Mouse (Mus musculus): ENCODE results near the gene Ccr6. TPM values are rescaled to one million over a fixed set of nuclear protein-coding genes. Genes with fewer than 3 reads are reported as not detected.
"Not testable (repeated sequence)": the region's sequence is repeated elsewhere in the genome, so short reads cannot be mapped to it uniquely, and the experiment has no call there.

Ccr6 gene
- 1.2 and 3.6 TPM in 2 replicates for polyA plus RNA-seq (2012; rRNA removed)

DNA sequence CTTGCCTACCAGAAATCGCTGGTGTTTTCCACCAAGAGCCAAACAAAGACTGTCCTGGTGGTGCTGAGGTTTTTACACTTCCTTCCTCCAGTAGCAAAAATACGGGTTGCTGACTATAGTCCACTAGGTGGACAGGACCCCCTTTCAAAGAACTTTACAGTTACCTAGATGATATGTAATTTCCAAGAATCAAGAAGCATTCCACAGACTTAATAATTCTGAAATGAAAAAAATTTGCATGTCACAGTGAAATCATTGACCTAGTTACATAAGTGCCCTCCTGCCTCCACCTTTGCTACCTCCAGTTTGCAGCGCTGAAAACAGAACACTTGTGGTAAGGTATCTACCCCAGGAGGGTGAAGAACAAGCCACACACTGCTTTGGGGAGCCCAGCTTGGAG is at the start of gene Ccr6:
TSS of gene Ccr6 (plus strand) at position 301 of the 400 bp plus-strand sequence.
- Histone ChIP-seq H3K4me1 (ENCODE audit: control insufficient read depth, insufficient read depth, insufficient read length, low read length) (no peaks in the 10 kb centered on the region), H3K4me3 (ENCODE audit: low read depth, low read length) (no peak within 1 kb of the TSS), H3K36me3 (ENCODE audit: control insufficient read depth, insufficient read depth, low read length) (no peaks in the 10 kb centered on the region), H3K27ac (ENCODE audit: insufficient read depth, low read depth, low read length) (no peak within 1 kb of the TSS), H3K27me3 (ENCODE audit: control insufficient read depth, insufficient read depth, low read length) (no peaks in the 10 kb centered on the region)
- TF ChIP-seq POLR2A (IDR thresholded peaks at IDR 0.05; ENCODE audit: low read depth, low read length) (no peak), CTCF (IDR thresholded peaks at IDR 0.05; ENCODE audit: extremely low read depth, insufficient read length, insufficient replicate concordance, low read depth, low read length) (no peak)
- 62% methylated on average over 3 of the region's 3 CpGs for WGBS

DNA sequence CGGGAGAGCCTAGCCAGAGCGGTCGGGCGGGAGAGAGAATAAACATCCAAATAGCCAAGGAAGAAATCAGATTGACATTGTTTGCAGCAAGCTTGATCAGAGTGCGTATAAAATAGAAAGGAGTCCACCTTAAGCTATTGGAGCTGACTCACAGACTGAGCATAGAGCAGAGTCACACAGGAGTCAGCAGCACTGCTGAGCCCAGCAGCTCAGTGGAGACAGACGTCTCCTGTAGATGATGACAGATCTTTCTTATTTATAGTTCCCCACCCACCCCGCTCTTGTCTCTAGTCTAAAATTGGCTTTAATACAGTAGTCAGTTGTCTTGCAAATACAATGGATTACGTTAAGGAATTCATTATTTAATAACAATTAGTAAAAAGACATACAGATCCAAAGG is 42.2 kb upstream of the Ccr6 start:
- Histone ChIP-seq H3K27ac (ENCODE audit: insufficient read depth, low read depth, low read length) (no peak overlapping the region), H3K36me3 (ENCODE audit: control insufficient read depth, insufficient read depth, low read length) (peaks cover 46% of the 10 kb centered on the region), H3K4me1 (ENCODE audit: control insufficient read depth, insufficient read depth, insufficient read length, low read length) (no peaks in the 10 kb centered on the region), H3K4me3 (ENCODE audit: low read depth, low read length) (no peak overlapping the region), H3K27me3 (ENCODE audit: control insufficient read depth, insufficient read depth, low read length) (no peaks in the 10 kb centered on the region)
- TF ChIP-seq CTCF (IDR thresholded peaks at IDR 0.05; ENCODE audit: extremely low read depth, insufficient read length, insufficient replicate concordance, low read depth, low read length) (no peak), POLR2A (IDR thresholded peaks at IDR 0.05; ENCODE audit: low read depth, low read length) (no peak)
- 90% methylated on average over 8 of the region's 8 CpGs for WGBS

DNA sequence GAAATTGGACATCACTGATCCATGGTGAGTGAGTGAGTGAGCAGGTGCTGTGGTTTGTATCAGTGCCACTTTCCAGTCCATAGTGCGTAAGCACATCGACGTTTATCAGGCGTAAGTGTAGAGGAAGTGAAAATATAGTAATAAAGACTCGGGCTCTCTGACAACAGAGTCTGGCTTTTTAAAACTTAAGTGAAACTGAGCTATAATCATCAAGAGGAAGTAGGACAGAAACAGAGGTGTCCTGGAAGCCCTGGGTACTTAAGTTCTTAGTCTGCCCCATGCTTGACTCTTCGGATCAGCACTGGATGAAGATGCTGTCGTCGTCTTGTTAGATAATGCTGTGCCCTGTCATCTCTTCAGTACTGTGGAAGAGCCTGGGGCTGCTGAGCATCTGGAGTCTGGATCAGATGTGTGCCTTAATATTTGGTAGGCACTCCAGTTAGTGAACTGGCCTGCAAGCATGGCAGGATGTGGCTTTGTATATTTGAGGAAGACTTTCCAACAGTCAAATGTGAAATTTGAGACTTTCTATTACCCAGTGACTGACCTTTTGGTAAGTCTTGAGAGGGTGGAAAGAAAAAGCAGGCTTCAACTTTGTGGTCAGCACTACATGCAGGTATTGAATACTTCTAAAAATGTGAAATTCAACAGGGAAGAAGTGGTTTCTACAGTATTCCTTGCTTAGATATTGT is 40.0 kb upstream of the Ccr6 start:
- Histone ChIP-seq H3K4me3 (ENCODE audit: low read depth, low read length) (no peak overlapping the region), H3K27me3 (ENCODE audit: control insufficient read depth, insufficient read depth, low read length) (no peaks in the 10 kb centered on the region), H3K27ac (ENCODE audit: insufficient read depth, low read depth, low read length) (peak overlapping the region; percentile 69), H3K36me3 (ENCODE audit: control insufficient read depth, insufficient read depth, low read length) (peaks cover 28% of the 10 kb centered on the region), H3K4me1 (ENCODE audit: control insufficient read depth, insufficient read depth, insufficient read length, low read length) (no peaks in the 10 kb centered on the region)
- WGBS, result 73% methylated on average over 8 of the region's 8 CpGs
- TF ChIP-seq POLR2A (IDR thresholded peaks at IDR 0.05; ENCODE audit: low read depth, low read length), result no peak
- no peak for TF ChIP-seq CTCF (IDR thresholded peaks at IDR 0.05; ENCODE audit: extremely low read depth, insufficient read length, insufficient replicate concordance, low read depth, low read length)

DNA sequence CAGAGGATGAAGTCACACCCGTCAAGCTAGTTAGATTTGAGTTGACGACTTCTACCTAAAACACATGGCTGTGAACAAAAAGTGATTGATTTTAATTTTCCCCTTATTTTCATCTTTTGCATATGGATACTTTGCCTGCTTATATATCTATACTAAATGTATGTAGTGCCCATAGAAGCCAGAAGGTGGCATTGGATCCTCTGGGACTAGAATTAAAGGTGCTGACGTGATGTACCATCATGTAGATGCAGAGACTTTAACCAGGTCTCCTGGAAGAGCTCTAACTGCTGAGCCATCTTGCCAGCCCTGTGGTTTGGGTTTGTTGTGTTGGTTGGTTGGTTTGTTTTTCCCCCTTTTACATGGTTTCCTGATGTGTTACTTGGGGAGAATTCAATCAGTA is 38.2 kb upstream of the Ccr6 start:
- H3K27me3 ChIP-seq (ENCODE audit: control insufficient read depth, insufficient read depth, low read length), result no peaks in the 10 kb centered on the region
- 77% methylated on average over 3 of the region's 3 CpGs for WGBS

DNA sequence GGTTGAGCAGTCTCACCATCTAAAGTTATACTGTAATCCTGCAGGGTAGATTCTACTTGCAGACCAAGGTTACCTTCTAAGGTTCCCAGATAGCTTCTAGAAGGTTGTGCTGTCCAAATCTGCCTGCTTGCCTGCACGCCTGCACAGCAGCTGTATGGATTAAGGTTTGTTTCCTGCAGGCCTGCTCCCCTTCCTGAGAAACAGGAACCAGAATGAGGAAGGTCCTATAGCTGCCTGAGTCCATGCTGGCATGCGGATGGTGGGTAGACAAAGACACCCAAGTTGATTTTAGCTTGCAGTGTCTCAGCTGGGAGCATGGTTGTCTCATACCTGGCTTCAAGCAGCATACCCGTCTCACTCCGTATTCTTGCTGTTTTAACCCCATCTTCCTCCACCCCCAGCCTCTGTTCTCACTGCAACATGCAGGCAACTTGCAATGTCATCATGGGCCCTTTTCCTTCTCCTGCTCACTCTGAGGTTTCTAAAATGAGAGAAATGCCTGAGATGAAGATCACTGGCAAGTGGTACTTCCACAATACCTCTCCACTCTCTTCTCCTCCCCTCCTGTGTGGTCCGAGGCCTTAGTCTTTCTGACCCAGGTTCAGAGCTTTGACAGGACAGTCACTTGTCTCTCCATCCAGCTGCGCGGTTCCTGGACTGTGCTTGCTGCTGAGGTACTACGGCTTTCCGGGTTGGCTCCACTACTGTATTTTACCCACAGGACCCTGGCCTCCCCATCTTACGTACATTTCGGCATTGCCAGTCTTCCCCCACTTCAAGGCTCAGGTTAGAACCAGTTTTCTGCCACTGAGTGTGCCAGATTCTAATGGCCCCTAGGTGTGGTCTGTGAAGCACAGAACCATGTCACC is 36.5 kb upstream of the Ccr6 start:
- WGBS, result 84% methylated on average over 11 of the region's 11 CpGs
- no peak overlapping the region for H3K27ac ChIP-seq (ENCODE audit: insufficient read depth, low read depth, low read length)
- no peak overlapping the region for H3K4me3 ChIP-seq (ENCODE audit: low read depth, low read length)
- no peaks in the 10 kb centered on the region for H3K27me3 ChIP-seq (ENCODE audit: control insufficient read depth, insufficient read depth, low read length)
- TF ChIP-seq CTCF (IDR thresholded peaks at IDR 0.05; ENCODE audit: extremely low read depth, insufficient read length, insufficient replicate concordance, low read depth, low read length) (no peak), POLR2A (IDR thresholded peaks at IDR 0.05; ENCODE audit: low read depth, low read length) (no peak)
- H3K4me1 ChIP-seq (ENCODE audit: control insufficient read depth, insufficient read depth, insufficient read length, low read length), result no peaks in the 10 kb centered on the region
- peaks cover 10% of the 10 kb centered on the region for H3K36me3 ChIP-seq (ENCODE audit: control insufficient read depth, insufficient read depth, low read length)

More for the DNA sequence above, 38.2 kb upstream of the Ccr6 start:
- H3K36me3 ChIP-seq (ENCODE audit: control insufficient read depth, insufficient read depth, low read length), result peaks cover 18% of the 10 kb centered on the region
- H3K27ac ChIP-seq (ENCODE audit: insufficient read depth, low read depth, low read length), result no peak overlapping the region
- no peak overlapping the region for H3K4me3 ChIP-seq (ENCODE audit: low read depth, low read length)
- TF ChIP-seq CTCF (IDR thresholded peaks at IDR 0.05; ENCODE audit: extremely low read depth, insufficient read length, insufficient replicate concordance, low read depth, low read length) (no peak), POLR2A (IDR thresholded peaks at IDR 0.05; ENCODE audit: low read depth, low read length) (no peak)
- H3K4me1 ChIP-seq (ENCODE audit: control insufficient read depth, insufficient read depth, insufficient read length, low read length), result no peaks in the 10 kb centered on the region

DNA sequence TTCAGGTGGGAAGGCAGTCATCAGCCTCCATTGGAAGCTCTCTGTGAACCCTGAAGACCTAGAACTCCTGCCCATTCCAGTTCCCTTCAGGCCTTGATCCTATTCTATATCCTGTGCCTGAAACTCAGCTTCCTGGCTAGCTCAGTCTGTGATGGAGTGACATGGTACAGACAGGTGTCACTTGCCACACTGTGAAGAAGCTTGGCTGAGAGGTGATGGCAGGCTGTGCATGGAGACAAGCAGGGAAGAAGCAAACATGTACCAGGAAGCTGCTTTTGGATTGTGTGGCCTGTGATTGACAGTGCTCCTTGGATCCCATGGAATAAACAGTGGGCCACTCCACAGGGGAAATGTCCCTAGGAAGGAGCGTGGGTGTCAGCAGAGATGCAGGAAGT is 35.9 kb upstream of the Ccr6 start:
- Histone ChIP-seq H3K4me3 (ENCODE audit: low read depth, low read length) (no peak overlapping the region), H3K36me3 (ENCODE audit: control insufficient read depth, insufficient read depth, low read length) (peaks cover 6% of the 10 kb centered on the region; the same call in 1 of the 2 replicates), H3K4me1 (ENCODE audit: control insufficient read depth, insufficient read depth, insufficient read length, low read length) (no peaks in the 10 kb centered on the region), H3K27me3 (ENCODE audit: control insufficient read depth, insufficient read depth, low read length) (no peaks in the 10 kb centered on the region), H3K27ac (ENCODE audit: insufficient read depth, low read depth, low read length) (no peak overlapping the region)
- TF ChIP-seq POLR2A (IDR thresholded peaks at IDR 0.05; ENCODE audit: low read depth, low read length) (no peak), CTCF (IDR thresholded peaks at IDR 0.05; ENCODE audit: extremely low read depth, insufficient read length, insufficient replicate concordance, low read depth, low read length) (no peak)
- WGBS, result 84% methylated on average over 1 of the region's 1 CpGs

DNA sequence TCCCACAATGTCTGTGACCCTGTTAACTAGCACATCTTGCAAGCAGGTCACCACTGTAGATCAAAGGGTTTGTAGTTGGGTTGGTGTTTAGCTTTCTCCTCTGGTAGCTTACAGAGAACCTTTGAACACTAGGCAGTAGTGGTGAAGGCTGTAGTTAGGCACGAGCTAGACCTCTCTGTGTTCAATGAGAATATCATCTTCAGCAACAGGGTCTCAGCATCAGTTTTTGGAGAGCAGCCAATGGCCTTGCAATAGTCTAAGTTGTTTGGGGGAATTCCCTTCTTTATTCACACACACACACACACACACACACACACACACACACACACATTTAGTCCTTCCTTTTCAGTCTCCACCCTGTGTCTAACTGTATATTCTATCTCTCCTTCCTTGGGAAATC is 32.4 kb upstream of the Ccr6 start:
- TF ChIP-seq POLR2A (IDR thresholded peaks at IDR 0.05; ENCODE audit: low read depth, low read length) (no peak), CTCF (IDR thresholded peaks at IDR 0.05; ENCODE audit: extremely low read depth, insufficient read length, insufficient replicate concordance, low read depth, low read length) (no peak)
- 38% methylated on average over 1 of the region's 1 CpGs for WGBS
- no peaks in the 10 kb centered on the region for H3K27me3 ChIP-seq (ENCODE audit: control insufficient read depth, insufficient read depth, low read length)
- no peak overlapping the region for H3K27ac ChIP-seq (ENCODE audit: insufficient read depth, low read depth, low read length)
- no peak overlapping the region for H3K4me3 ChIP-seq (ENCODE audit: low read depth, low read length)
- H3K36me3 ChIP-seq (ENCODE audit: control insufficient read depth, insufficient read depth, low read length), result no peaks in the 10 kb centered on the region
- no peaks in the 10 kb centered on the region for H3K4me1 ChIP-seq (ENCODE audit: control insufficient read depth, insufficient read depth, insufficient read length, low read length)

DNA sequence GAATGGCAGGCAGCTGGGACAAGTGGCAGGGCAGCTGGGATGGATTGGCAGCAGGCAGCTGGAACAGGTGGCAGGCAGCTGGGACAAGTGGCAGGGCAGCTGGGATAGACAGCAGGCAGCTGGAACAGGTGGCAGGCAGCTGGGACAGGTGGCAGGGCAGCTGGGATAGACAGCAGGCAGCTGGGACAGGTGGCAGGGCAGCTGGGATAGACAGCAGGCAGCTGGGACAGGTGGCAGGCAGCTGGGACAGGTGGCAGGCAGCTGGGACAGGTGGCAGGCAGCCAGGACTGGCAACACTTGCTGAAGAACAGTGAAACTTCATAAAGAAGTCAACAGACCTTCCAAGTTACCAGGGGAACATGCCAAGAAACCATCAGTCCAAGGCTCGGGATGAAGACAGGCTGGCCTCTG is 30.6 kb upstream of the Ccr6 start:
- H3K27ac ChIP-seq (ENCODE audit: insufficient read depth, low read depth, low read length); H3K4me3 ChIP-seq (ENCODE audit: low read depth, low read length); H3K27me3 ChIP-seq (ENCODE audit: control insufficient read depth, insufficient read depth, low read length); H3K4me1 ChIP-seq (ENCODE audit: control insufficient read depth, insufficient read depth, insufficient read length, low read length); H3K36me3 ChIP-seq (ENCODE audit: control insufficient read depth, insufficient read depth, low read length): not testable (repeated sequence)
- 53% methylated on average over 1 of the region's 1 CpGs for WGBS
